Mouse (Mus musculus) C2C12 (cell line): ENCODE data around the gene Fgf23.

ENCODE experiments used
- CEBPB ChIP-seq: IDR thresholded peaks from one replicate; pipeline ENCODE4 v1.6.1; 2011; ENCODE audit warnings: low read depth, mild to moderate bottlenecking, control low read depth, moderate library complexity
- CTCF ChIP-seq: IDR thresholded peaks from one replicate; pipeline ENCODE4 v1.5.1; 2011; ENCODE audit not compliant: control insufficient read depth, insufficient read depth, insufficient read length
- FOSL1 ChIP-seq: IDR thresholded peaks from one replicate; pipeline ENCODE4 v1.8.0; 2011; ENCODE audit warnings: mild to moderate bottlenecking, low read length; ENCODE audit not compliant: poor library complexity, insufficient read depth, severe bottlenecking
- MAX ChIP-seq: IDR thresholded peaks from one replicate; pipeline ENCODE4 v1.6.1; 2011; ENCODE audit warnings: mild to moderate bottlenecking, control low read depth
- MYOD1 ChIP-seq: IDR thresholded peaks from one replicate; pipeline ENCODE4 v1.6.1; 2011; ENCODE audit warnings: low read depth; ENCODE audit not compliant: control insufficient read depth, insufficient read length
- MYOG ChIP-seq: IDR thresholded peaks from one replicate; pipeline ENCODE4 v1.6.1; 2011; ENCODE audit not compliant: control insufficient read depth, insufficient read length; ENCODE audit errors: extremely low read depth
- USF1 ChIP-seq: IDR thresholded peaks from one replicate; pipeline ENCODE4 v1.6.1; 2011; ENCODE audit warnings: low read depth, mild to moderate bottlenecking, control low read depth, moderate library complexity

GRCm38 (mm10) chr6:127024836-127025235 lies 47.9 kb upstream of the Fgf23 start:
- TF ChIP-seq CTCF (no peak), USF1 (no peak), MYOD1 (no peak), CEBPB (no peak), MYOG (no peak), MAX (no peak), FOSL1 (no peak)
